Mouse (Mus musculus): Measurements from ENCODE around the gene Psme2. TPM values are rescaled to one million over a fixed set of nuclear protein-coding genes. Genes with fewer than 3 reads are reported as not detected.

Psme2 gene
- polyA plus RNA-seq, 1 experiment from 2014 or later = 225 TPM

DNA sequence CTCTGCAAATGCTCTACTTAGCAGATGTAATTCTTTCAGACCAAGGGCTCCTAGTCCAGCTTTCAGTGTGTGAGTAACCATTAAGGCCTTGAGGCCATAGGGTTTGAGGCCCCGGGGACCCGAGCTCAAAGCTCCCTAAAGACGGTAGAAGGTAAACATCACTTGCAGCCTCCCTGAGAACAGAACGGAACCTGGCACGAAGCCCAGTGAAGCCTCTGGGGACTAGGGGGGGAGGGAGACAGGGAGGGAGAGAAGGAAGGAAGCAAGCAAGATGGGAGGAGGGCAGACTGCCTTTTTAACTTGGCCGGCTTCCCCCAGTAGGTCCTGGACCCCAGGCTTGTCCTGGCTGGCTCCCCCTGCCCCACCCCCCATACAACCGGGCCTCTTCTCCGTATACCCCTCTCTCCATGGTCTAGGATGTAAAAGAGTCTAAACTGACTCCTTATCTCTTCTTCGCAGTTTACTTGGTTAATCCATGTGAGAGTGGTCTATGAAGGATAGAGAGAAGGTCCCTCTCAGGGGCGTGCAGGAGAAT lies 50.1 kb downstream of the Psme2 start:
- peak overlapping the region; percentile 63 for H3K4me3 ChIP-seq (ENCODE audit: low read depth, low read length)
- H3K4me1 ChIP-seq (ENCODE audit: control insufficient read depth, insufficient read depth, low read length) = peaks cover 8% of the 10 kb centered on the region
- H3K9ac ChIP-seq (ENCODE audit: low read length) = peak overlapping the region; percentile 56
- 10% methylated on average over 9 of the region's 10 CpGs for WGBS
- no peaks in the 10 kb centered on the region for H3K27me3 ChIP-seq (ENCODE audit: control insufficient read depth, insufficient read depth, low read length)
- no peaks in the 10 kb centered on the region for H3K9me3 ChIP-seq (ENCODE audit: control insufficient read depth, low read length)
- H3K4me2 ChIP-seq (ENCODE audit: low read depth, severe bottlenecking) = peak overlapping the region; percentile 88
- DNase-seq (ENCODE audit: low spot score) (peak; percentile 58), ATAC-seq (ENCODE audit: insufficient number of reproducible peaks, low FRiP score, low TSS enrichment, low read depth) (0 out of 2 replicates have a peak, but pooled peaks have one; percentile 31)
- no peak overlapping the region for H3K27ac ChIP-seq (replicated peaks; ENCODE audit: low read depth, low read length)
- peaks cover 2% of the 10 kb centered on the region; the same call in 1 of the 2 replicates for H3K36me3 ChIP-seq (ENCODE audit: control insufficient read depth, insufficient read depth, low read length)

DNA sequence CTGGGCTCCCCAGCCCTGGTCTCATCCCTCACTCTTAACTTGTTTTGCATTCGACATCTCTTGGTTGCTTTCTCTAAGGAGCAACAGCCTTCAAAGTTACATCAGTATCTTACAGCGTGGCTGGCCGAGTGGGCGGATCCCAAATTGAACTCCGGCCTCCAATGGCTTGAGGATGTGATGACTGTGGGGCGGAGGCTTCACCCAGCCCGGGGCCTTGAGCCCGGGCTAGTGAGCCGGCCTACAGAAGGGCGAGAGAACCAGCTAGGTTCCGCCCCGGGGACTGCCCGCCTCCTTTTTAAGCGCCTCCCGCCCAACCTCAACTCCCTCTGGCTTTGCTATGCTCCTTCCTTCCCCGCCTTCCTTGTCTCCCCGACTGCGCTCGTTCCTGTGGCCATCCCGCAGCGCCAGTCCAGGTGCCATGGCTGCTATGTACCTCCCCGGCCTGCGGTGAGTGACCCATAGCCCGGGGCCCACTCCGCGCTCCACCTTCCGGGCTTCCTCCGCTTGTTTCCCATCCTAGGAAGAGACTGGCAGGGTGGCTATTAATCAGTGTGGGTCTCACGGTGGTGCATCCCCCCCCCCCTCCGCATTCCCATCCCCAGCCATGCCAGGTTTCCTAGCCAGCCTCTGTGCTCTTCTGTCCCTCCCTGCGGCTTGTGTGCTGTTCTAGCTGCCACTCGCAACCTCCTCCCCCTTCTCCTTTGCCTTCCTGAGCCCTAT lies 50.7 kb downstream of the Psme2 start, which contains the start of gene Pck2:
Gene Pck2, plus strand, starts transcription at position 200 of the 720 bp plus-strand sequence.
- H3K27me3 ChIP-seq (ENCODE audit: control insufficient read depth, insufficient read depth, low read length) = no peaks in the 10 kb centered on the region
- peak; percentile 82 for DNase-seq (ENCODE audit: low spot score)
- H3K36me3 ChIP-seq (ENCODE audit: control insufficient read depth, insufficient read depth, low read length) = peaks cover 2% of the 10 kb centered on the region; the same call in 1 of the 2 replicates
- peak within 1 kb of the TSS; percentile 88 for H3K4me2 ChIP-seq (ENCODE audit: low read depth, severe bottlenecking)
- ATAC-seq (ENCODE audit: insufficient number of reproducible peaks, low FRiP score, low TSS enrichment, low read depth) = peak; percentile 90
- H3K9me3 ChIP-seq (ENCODE audit: control insufficient read depth, low read length) = no peaks in the 10 kb centered on the region
- H3K9ac ChIP-seq (ENCODE audit: low read length) = peak within 1 kb of the TSS; percentile 56
- H3K4me3 ChIP-seq (ENCODE audit: low read depth, low read length) = peak within 1 kb of the TSS; percentile 63
- peaks cover 8% of the 10 kb centered on the region for H3K4me1 ChIP-seq (ENCODE audit: control insufficient read depth, insufficient read depth, low read length)
- peak within 1 kb of the TSS; percentile 61 for H3K27ac ChIP-seq (replicated peaks; ENCODE audit: low read depth, low read length)
- WGBS = under 1% methylated on average over 32 of the region's 32 CpGs

Other genes with a start within 250 kb of the Psme2 start
- gene Dhrs4, start 112.4 kb downstream of the Psme2 start, polyA plus RNA-seq (2014; fragmentation: Nextera tagmentation; extraction: Ambion mirVana) = 49.4 and 55.3 TPM in 2 replicates
- 3.0 and 3.7 TPM in 2 replicates for gene Carmil3, start 100.5 kb downstream of the Psme2 start, polyA plus RNA-seq (2014; fragmentation: Nextera tagmentation; extraction: Ambion mirVana)
- not detected in 2 replicates for gene Cpne6, start 80.7 kb downstream of the Psme2 start, polyA plus RNA-seq (2014; fragmentation: Nextera tagmentation; extraction: Ambion mirVana)
- not detected in 2 replicates for gene Nrl, start 66.1 kb downstream of the Psme2 start, polyA plus RNA-seq (2014; fragmentation: Nextera tagmentation; extraction: Ambion mirVana)
- gene Pck2, start 50.8 kb downstream of the Psme2 start, polyA plus RNA-seq (2014; fragmentation: Nextera tagmentation; extraction: Ambion mirVana) = 20.4 and 21.6 TPM in 2 replicates
- gene Dcaf11, start 31.1 kb downstream of the Psme2 start, polyA plus RNA-seq (2014; fragmentation: Nextera tagmentation; extraction: Ambion mirVana) = 67.7 and 68.0 TPM in 2 replicates
- 0.48 and 0.79 TPM in 2 replicates for gene A730061H03Rik, start 30.7 kb downstream of the Psme2 start, polyA plus RNA-seq (2014; fragmentation: Nextera tagmentation; extraction: Ambion mirVana)
- gene Fitm1, start 15.5 kb downstream of the Psme2 start, polyA plus RNA-seq (2014; fragmentation: Nextera tagmentation; extraction: Ambion mirVana) = 5.0 and 6.5 TPM in 2 replicates
- 138 and 152 TPM in 2 replicates for gene Psme1, start 13.0 kb downstream of the Psme2 start, polyA plus RNA-seq (2014; fragmentation: Nextera tagmentation; extraction: Ambion mirVana)
- 4.2 and 4.6 TPM in 2 replicates for gene Emc9, start 5.8 kb downstream of the Psme2 start, polyA plus RNA-seq (2014; fragmentation: Nextera tagmentation; extraction: Ambion mirVana)
- 10.3 and 13.9 TPM in 2 replicates for gene Rnf31, start 595 bp upstream of the Psme2 start, polyA plus RNA-seq (2014; fragmentation: Nextera tagmentation; extraction: Ambion mirVana)
- gene Irf9, start 12.5 kb upstream of the Psme2 start, polyA plus RNA-seq (2014; fragmentation: Nextera tagmentation; extraction: Ambion mirVana) = 5.9 and 6.7 TPM in 2 replicates
- gene Rec8, start 26.9 kb upstream of the Psme2 start, polyA plus RNA-seq (2014; fragmentation: Nextera tagmentation; extraction: Ambion mirVana) = 7.7 TPM in 2 replicates
- gene Ipo4, start 44.8 kb upstream of the Psme2 start, polyA plus RNA-seq (2014; fragmentation: Nextera tagmentation; extraction: Ambion mirVana) = 91.5 and 100 TPM in 2 replicates
- gene Gm49378, start 46.8 kb upstream of the Psme2 start, polyA plus RNA-seq (2014; fragmentation: Nextera tagmentation; extraction: Ambion mirVana) = 2.2 and 2.9 TPM in 2 replicates
- gene Tm9sf1, start 52.7 kb upstream of the Psme2 start, polyA plus RNA-seq (2014; fragmentation: Nextera tagmentation; extraction: Ambion mirVana) = 83.2 and 83.3 TPM in 2 replicates
- gene Tssk4, start 59.1 kb upstream of the Psme2 start, polyA plus RNA-seq (2014; fragmentation: Nextera tagmentation; extraction: Ambion mirVana) = 0.77 and 0.91 TPM in 2 replicates
- gene Mdp1, start 69.4 kb upstream of the Psme2 start, polyA plus RNA-seq (2014; fragmentation: Nextera tagmentation; extraction: Ambion mirVana) = 60.7 and 64.0 TPM in 2 replicates
- gene Gmpr2, start 80.8 kb upstream of the Psme2 start, polyA plus RNA-seq (2014; fragmentation: Nextera tagmentation; extraction: Ambion mirVana) = 55.4 and 60.9 TPM in 2 replicates
- 619 and 660 TPM in 2 replicates for gene Nedd8, start 81.0 kb upstream of the Psme2 start, polyA plus RNA-seq (2014; fragmentation: Nextera tagmentation; extraction: Ambion mirVana)
- gene Tinf2, start 90.7 kb upstream of the Psme2 start, polyA plus RNA-seq (2014; fragmentation: Nextera tagmentation; extraction: Ambion mirVana) = 68.1 and 68.5 TPM in 2 replicates
- 2.1 TPM in 2 replicates for gene Tgm1, start 122.8 kb upstream of the Psme2 start, polyA plus RNA-seq (2014; fragmentation: Nextera tagmentation; extraction: Ambion mirVana)
- 20.0 and 20.2 TPM in 2 replicates for gene Rabggta, start 131.2 kb upstream of the Psme2 start, polyA plus RNA-seq (2014; fragmentation: Nextera tagmentation; extraction: Ambion mirVana)
- gene Dhrs1, start 154.6 kb upstream of the Psme2 start, polyA plus RNA-seq (2014; fragmentation: Nextera tagmentation; extraction: Ambion mirVana) = 65.9 and 72.8 TPM in 2 replicates
- gene Nop9, start 154.6 kb upstream of the Psme2 start, polyA plus RNA-seq (2014; fragmentation: Nextera tagmentation; extraction: Ambion mirVana) = 55.5 and 56.7 TPM in 2 replicates
- 0.37 TPM in 1 of 2 replicates, not detected in the other for gene Cideb, start 167.3 kb upstream of the Psme2 start, polyA plus RNA-seq (2014; fragmentation: Nextera tagmentation; extraction: Ambion mirVana)
- 0.39 and 0.68 TPM in 2 replicates for gene Ltb4r2, start 170.3 kb upstream of the Psme2 start, polyA plus RNA-seq (2014; fragmentation: Nextera tagmentation; extraction: Ambion mirVana)
- 0.17 TPM in 1 of 2 replicates, not detected in the other for gene Ltb4r1, start 174.8 kb upstream of the Psme2 start, polyA plus RNA-seq (2014; fragmentation: Nextera tagmentation; extraction: Ambion mirVana)
- gene Adcy4, start 193.0 kb upstream of the Psme2 start, polyA plus RNA-seq (2014; fragmentation: Nextera tagmentation; extraction: Ambion mirVana) = 13.2 and 15.0 TPM in 2 replicates
- gene Ripk3, start 197.8 kb upstream of the Psme2 start, polyA plus RNA-seq (2014; fragmentation: Nextera tagmentation; extraction: Ambion mirVana) = 26.3 and 30.8 TPM in 2 replicates
- 105 and 106 TPM in 2 replicates for gene Nfatc4, start 232.0 kb upstream of the Psme2 start, polyA plus RNA-seq (2014; fragmentation: Nextera tagmentation; extraction: Ambion mirVana)

Measured in limb, embryonic 11.5 days (tissue).